Mouse (Mus musculus): Measurements from ENCODE around the gene Arhgap15. TPM values are rescaled to one million over a fixed set of nuclear protein-coding genes. Genes with fewer than 3 reads are reported as not detected.

The Arhgap15 gene
- polyA plus RNA-seq, 1 experiment from 2014 or later, result 0.95 TPM

- ATAC-seq, result no peak
- WGBS, result 88% methylated on average over 3 of the region's 3 CpGs
Observed at GRCm38 (mm10) chr2:44124683-44125082, 376.1 kb downstream of the Arhgap15 start.

GRCm38 (mm10) chr2:44126044-44126695, 377.5 kb downstream of the Arhgap15 start:
- Histone ChIP-seq H3K4me2 (ENCODE audit: low read length) (no peak overlapping the region), H3K27ac (ENCODE audit: low read length) (no peak overlapping the region), H3K4me1 (replicated peaks; ENCODE audit: control insufficient read depth, insufficient read depth, low read length) (no peaks in the 10 kb centered on the region), H3K36me3 (ENCODE audit: control insufficient read depth, insufficient read depth) (no peaks in the 10 kb centered on the region), H3K9me3 (ENCODE audit: control insufficient read depth, low read length) (no peaks in the 10 kb centered on the region), H3K9ac (replicated peaks; ENCODE audit: low read depth, low read length) (no peak overlapping the region), H3K27me3 (replicated peaks; ENCODE audit: control insufficient read depth, insufficient read depth, low read length) (no peaks in the 10 kb centered on the region), H3K4me3 (replicated peaks; ENCODE audit: low read length) (no peak overlapping the region)
- WGBS, result 79% methylated on average over 1 of the region's 1 CpGs
- ATAC-seq, result no peak

More at GRCm38 (mm10) chr2:44124683-44125082, 376.1 kb downstream of the Arhgap15 start:
- Histone ChIP-seq H3K4me3 (replicated peaks; ENCODE audit: low read length) (no peak overlapping the region), H3K27ac (ENCODE audit: low read length) (no peak overlapping the region), H3K4me2 (ENCODE audit: low read length) (no peak overlapping the region), H3K9me3 (ENCODE audit: control insufficient read depth, low read length) (no peaks in the 10 kb centered on the region), H3K9ac (replicated peaks; ENCODE audit: low read depth, low read length) (no peak overlapping the region), H3K27me3 (replicated peaks; ENCODE audit: control insufficient read depth, insufficient read depth, low read length) (no peaks in the 10 kb centered on the region), H3K4me1 (replicated peaks; ENCODE audit: control insufficient read depth, insufficient read depth, low read length) (no peaks in the 10 kb centered on the region), H3K36me3 (ENCODE audit: control insufficient read depth, insufficient read depth) (no peaks in the 10 kb centered on the region)

- Histone ChIP-seq H3K27ac (ENCODE audit: low read length) (no peak overlapping the region), H3K36me3 (ENCODE audit: control insufficient read depth, insufficient read depth) (no peaks in the 10 kb centered on the region), H3K4me2 (ENCODE audit: low read length) (no peak overlapping the region), H3K4me1 (replicated peaks; ENCODE audit: control insufficient read depth, insufficient read depth, low read length) (no peaks in the 10 kb centered on the region), H3K4me3 (replicated peaks; ENCODE audit: low read length) (no peak overlapping the region), H3K27me3 (replicated peaks; ENCODE audit: control insufficient read depth, insufficient read depth, low read length) (no peaks in the 10 kb centered on the region), H3K9me3 (ENCODE audit: control insufficient read depth, low read length) (no peaks in the 10 kb centered on the region), H3K9ac (replicated peaks; ENCODE audit: low read depth, low read length) (no peak overlapping the region)
- WGBS, result 84% methylated on average over 3 of the region's 3 CpGs
- no peak for ATAC-seq
Observed at GRCm38 (mm10) chr2:44129533-44129932, 380.9 kb downstream of the Arhgap15 start.

- Histone ChIP-seq H3K9me3 (ENCODE audit: control insufficient read depth, low read length) (no peaks in the 10 kb centered on the region), H3K4me3 (replicated peaks; ENCODE audit: low read length) (no peak overlapping the region), H3K36me3 (ENCODE audit: control insufficient read depth, insufficient read depth) (no peaks in the 10 kb centered on the region), H3K4me2 (ENCODE audit: low read length) (no peak overlapping the region), H3K4me1 (replicated peaks; ENCODE audit: control insufficient read depth, insufficient read depth, low read length) (no peaks in the 10 kb centered on the region), H3K27me3 (replicated peaks; ENCODE audit: control insufficient read depth, insufficient read depth, low read length) (no peaks in the 10 kb centered on the region), H3K27ac (ENCODE audit: low read length) (no peak overlapping the region), H3K9ac (replicated peaks; ENCODE audit: low read depth, low read length) (no peak overlapping the region)
- ATAC-seq, result no peak
- WGBS, result 77% methylated on average over 3 of the region's 3 CpGs
Observed at GRCm38 (mm10) chr2:44131271-44131670, 382.6 kb downstream of the Arhgap15 start.

GRCm38 (mm10) chr2:44134796-44135195, 386.2 kb downstream of the Arhgap15 start:
- WGBS, result 56% methylated on average over 3 of the region's 3 CpGs
- H3K9ac ChIP-seq (replicated peaks; ENCODE audit: low read depth, low read length), result no peak overlapping the region
- no peaks in the 10 kb centered on the region for H3K9me3 ChIP-seq (ENCODE audit: control insufficient read depth, low read length)
- no peaks in the 10 kb centered on the region for H3K36me3 ChIP-seq (ENCODE audit: control insufficient read depth, insufficient read depth)
- ATAC-seq, result no peak
- H3K4me1 ChIP-seq (replicated peaks; ENCODE audit: control insufficient read depth, insufficient read depth, low read length), result no peaks in the 10 kb centered on the region
- no peaks in the 10 kb centered on the region for H3K27me3 ChIP-seq (replicated peaks; ENCODE audit: control insufficient read depth, insufficient read depth, low read length)
- H3K4me2 ChIP-seq (ENCODE audit: low read length), result no peak overlapping the region
- H3K27ac ChIP-seq (ENCODE audit: low read length), result no peak overlapping the region
- H3K4me3 ChIP-seq (replicated peaks; ENCODE audit: low read length), result no peak overlapping the region

- ATAC-seq, result no peak
- Histone ChIP-seq H3K4me2 (ENCODE audit: low read length) (no peak overlapping the region), H3K36me3 (ENCODE audit: control insufficient read depth, insufficient read depth) (no peaks in the 10 kb centered on the region), H3K9me3 (ENCODE audit: control insufficient read depth, low read length) (no peaks in the 10 kb centered on the region), H3K9ac (replicated peaks; ENCODE audit: low read depth, low read length) (no peak overlapping the region), H3K27me3 (replicated peaks; ENCODE audit: control insufficient read depth, insufficient read depth, low read length) (no peaks in the 10 kb centered on the region), H3K4me1 (replicated peaks; ENCODE audit: control insufficient read depth, insufficient read depth, low read length) (no peaks in the 10 kb centered on the region), H3K4me3 (replicated peaks; ENCODE audit: low read length) (no peak overlapping the region), H3K27ac (ENCODE audit: low read length) (no peak overlapping the region)
- 93% methylated on average over 4 of the region's 4 CpGs for WGBS
Observed at GRCm38 (mm10) chr2:44140455-44140854, 391.8 kb downstream of the Arhgap15 start.

- Histone ChIP-seq H3K4me3 (replicated peaks; ENCODE audit: low read length) (no peak overlapping the region), H3K4me2 (ENCODE audit: low read length) (no peak overlapping the region), H3K4me1 (replicated peaks; ENCODE audit: control insufficient read depth, insufficient read depth, low read length) (no peaks in the 10 kb centered on the region), H3K27me3 (replicated peaks; ENCODE audit: control insufficient read depth, insufficient read depth, low read length) (no peaks in the 10 kb centered on the region), H3K9me3 (ENCODE audit: control insufficient read depth, low read length) (no peaks in the 10 kb centered on the region), H3K27ac (ENCODE audit: low read length) (no peak overlapping the region), H3K36me3 (ENCODE audit: control insufficient read depth, insufficient read depth) (no peaks in the 10 kb centered on the region), H3K9ac (replicated peaks; ENCODE audit: low read depth, low read length) (no peak overlapping the region)
- 63% methylated on average over 9 of the region's 9 CpGs for WGBS
- no peak for ATAC-seq
Observed at GRCm38 (mm10) chr2:44142152-44142551, 393.5 kb downstream of the Arhgap15 start.

- ATAC-seq, result no peak
- Histone ChIP-seq H3K4me1 (replicated peaks; ENCODE audit: control insufficient read depth, insufficient read depth, low read length) (no peaks in the 10 kb centered on the region), H3K9ac (replicated peaks; ENCODE audit: low read depth, low read length) (no peak overlapping the region), H3K4me3 (replicated peaks; ENCODE audit: low read length) (no peak overlapping the region), H3K4me2 (ENCODE audit: low read length) (no peak overlapping the region), H3K9me3 (ENCODE audit: control insufficient read depth, low read length) (no peaks in the 10 kb centered on the region), H3K27ac (ENCODE audit: low read length) (no peak overlapping the region), H3K36me3 (ENCODE audit: control insufficient read depth, insufficient read depth) (no peaks in the 10 kb centered on the region), H3K27me3 (replicated peaks; ENCODE audit: control insufficient read depth, insufficient read depth, low read length) (no peaks in the 10 kb centered on the region)
- WGBS, result 94% methylated on average over 5 of the region's 5 CpGs
Observed at GRCm38 (mm10) chr2:44142611-44143010, 394.0 kb downstream of the Arhgap15 start.

- Histone ChIP-seq H3K27me3 (replicated peaks; ENCODE audit: control insufficient read depth, insufficient read depth, low read length) (no peaks in the 10 kb centered on the region), H3K4me3 (replicated peaks; ENCODE audit: low read length) (no peak overlapping the region), H3K9ac (replicated peaks; ENCODE audit: low read depth, low read length) (no peak overlapping the region), H3K9me3 (ENCODE audit: control insufficient read depth, low read length) (no peaks in the 10 kb centered on the region), H3K27ac (ENCODE audit: low read length) (no peak overlapping the region), H3K4me2 (ENCODE audit: low read length) (no peak overlapping the region), H3K4me1 (replicated peaks; ENCODE audit: control insufficient read depth, insufficient read depth, low read length) (no peaks in the 10 kb centered on the region; the same call in 1 of the 2 replicates), H3K36me3 (ENCODE audit: control insufficient read depth, insufficient read depth) (no peaks in the 10 kb centered on the region)
- WGBS, result 85% methylated on average over 7 of the region's 7 CpGs
- no peak for ATAC-seq
Observed at GRCm38 (mm10) chr2:44146124-44146981, 397.7 kb downstream of the Arhgap15 start.

Measured in forebrain, embryonic 16.5 days (tissue).